In genomic region chr10:126931760-126932139, GRCm38 (mm10) we compare ENCODE assay signal across 9 mouse cellular contexts. TPM values are rescaled to one million over a fixed set of nuclear protein-coding genes. Genes with fewer than 3 reads are reported as not detected.
DNase-seq lines count a peak whose midpoint lies in the region; ATAC-seq and TF ChIP-seq lines count a peak whose summit lies in the region.
"Had no signal": no experiment of that assay in that cellular context is flagged by ENCODE, and none has a peak within 500 bp of the region (broad histone marks: within the 10 kb centered on the region; RNA-seq: fewer than 3 reads in every experiment).

No protein-coding gene starts in this region.

- no peak for TF ChIP-seq POLR2A in kidney, adult 2 months (IDR thresholded peaks at IDR 0.05; ENCODE audit: low read depth, low read length)

- TF ChIP-seq CTCF in kidney, postnatal 0 days (IDR thresholded peaks at IDR 0.05; ENCODE audit: low read depth), result no peak
- TF ChIP-seq CTCF in kidney, adult 2 months (conservative IDR thresholded peaks at IDR 0.05; ENCODE audit: insufficient read depth, insufficient read length, low read depth, low read length), result no peak

- intact Hi-C loops in left cerebral cortex, postnatal 25 days (cut with DNase I), result loop anchor here (1.0 kb wide), 1 partner anchor 26 kb away; no protein-coding TSS in a partner anchor

- no peaks in the 10 kb centered on the region for H3K27me3 ChIP-seq in kidney, postnatal 0 days (ENCODE audit: insufficient read depth, low read length)
- no peaks in the 10 kb centered on the region for H3K27me3 ChIP-seq in kidney, adult 2 months (replicated peaks; ENCODE audit: control insufficient read depth, insufficient read depth, low read length)
- no peaks in the 10 kb centered on the region for H3K27me3 ChIP-seq in forebrain, embryonic 12.5 days
- H3K27me3 ChIP-seq in intestine, embryonic 14.5 days (replicated peaks; ENCODE audit: control insufficient read depth, insufficient read depth, low read length), result no peaks in the 10 kb centered on the region
- H3K27me3 ChIP-seq in neural tube, embryonic 14.5 days (ENCODE audit: control insufficient read depth, insufficient read depth, low read length), result no peaks in the 10 kb centered on the region

- no peaks in the 10 kb centered on the region for H3K36me3 ChIP-seq in kidney, postnatal 0 days (ENCODE audit: insufficient read depth, low read length)
- no peaks in the 10 kb centered on the region for H3K36me3 ChIP-seq in kidney, adult 2 months (ENCODE audit: control insufficient read depth, insufficient read depth, low read length)
- no peaks in the 10 kb centered on the region for H3K36me3 ChIP-seq in forebrain, embryonic 12.5 days (replicated peaks)
- no peaks in the 10 kb centered on the region for H3K36me3 ChIP-seq in intestine, embryonic 14.5 days (ENCODE audit: control insufficient read depth, insufficient read depth, low read length)
- no peaks in the 10 kb centered on the region for H3K36me3 ChIP-seq in neural tube, embryonic 14.5 days (ENCODE audit: control insufficient read depth, insufficient read depth, low read length)

- H3K4me3 ChIP-seq in kidney, postnatal 0 days (replicated peaks; ENCODE audit: low read depth, low read length), result no peak overlapping the region
- H3K4me3 ChIP-seq in kidney, adult 2 months (ENCODE audit: insufficient read depth, low read depth, low read length), result no peak overlapping the region
- H3K4me3 ChIP-seq in forebrain, embryonic 12.5 days (replicated peaks), result no peak overlapping the region
- H3K4me3 ChIP-seq in intestine, embryonic 14.5 days (ENCODE audit: low read depth, low read length), result no peak overlapping the region
- H3K4me3 ChIP-seq in neural tube, embryonic 14.5 days (ENCODE audit: low read depth, low read length), result no peak overlapping the region

- no peaks in the 10 kb centered on the region for H3K9me3 ChIP-seq in kidney, postnatal 0 days (replicated peaks; ENCODE audit: low read length)
- H3K9me3 ChIP-seq in forebrain, embryonic 12.5 days, result 0 out of 2 replicates have a peak, but pooled peaks cover 2% of the 10 kb centered on the region
- H3K9me3 ChIP-seq in intestine, embryonic 14.5 days (ENCODE audit: control insufficient read depth, low read length), result no peaks in the 10 kb centered on the region
- H3K9me3 ChIP-seq in neural tube, embryonic 14.5 days (ENCODE audit: control insufficient read depth, low read length), result no peaks in the 10 kb centered on the region

- ATAC-seq in kidney, postnatal 0 days (replicated peaks; ENCODE audit: low FRiP score, low read depth), result no peak
- no peak for ATAC-seq in forebrain, embryonic 12.5 days (ENCODE audit: low FRiP score)
- no peak for ATAC-seq in intestine, embryonic 14.5 days (replicated peaks; ENCODE audit: low FRiP score, low TSS enrichment, low read depth)
- ATAC-seq in neural tube, embryonic 14.5 days (ENCODE audit: low read depth), result no peak
- no peak for ATAC-seq in megakaryocyte progenitor cell, adult 5-6 weeks (replicated peaks; ENCODE audit: poor library complexity)

- peak overlapping the region; percentile 83 for H3K27ac ChIP-seq in kidney, postnatal 0 days
- no peak overlapping the region for H3K27ac ChIP-seq in kidney, adult 2 months (ENCODE audit: insufficient read depth, low read depth, low read length)
- H3K27ac ChIP-seq in forebrain, embryonic 12.5 days, result peak overlapping the region; percentile 92
- H3K27ac ChIP-seq in intestine, embryonic 14.5 days (ENCODE audit: low read depth), result peak overlapping the region; percentile 98
- H3K27ac ChIP-seq in neural tube, embryonic 14.5 days (ENCODE audit: low read depth, low read length), result peak overlapping the region; percentile 67

- H3K4me1 ChIP-seq in kidney, postnatal 0 days (replicated peaks; ENCODE audit: insufficient read depth, low read length), result peaks cover 41% of the 10 kb centered on the region
- peaks cover 17% of the 10 kb centered on the region for H3K4me1 ChIP-seq in kidney, adult 2 months (ENCODE audit: control insufficient read depth, insufficient read depth, low read length)
- peaks cover 59% of the 10 kb centered on the region for H3K4me1 ChIP-seq in forebrain, embryonic 12.5 days
- H3K4me1 ChIP-seq in intestine, embryonic 14.5 days (replicated peaks; ENCODE audit: control insufficient read depth, insufficient read depth, low read length), result peaks cover 71% of the 10 kb centered on the region
- H3K4me1 ChIP-seq in neural tube, embryonic 14.5 days (ENCODE audit: control insufficient read depth, insufficient read depth, low read length), result peaks cover 26% of the 10 kb centered on the region

- no peak overlapping the region for H3K9ac ChIP-seq in kidney, postnatal 0 days (ENCODE audit: low read depth, low read length)
- H3K9ac ChIP-seq in forebrain, embryonic 12.5 days, result 0 out of 2 replicates have a peak overlapping the region, but pooled peaks have one; percentile 25
- peak overlapping the region; percentile 3; the same call in 1 of the 2 replicates for H3K9ac ChIP-seq in intestine, embryonic 14.5 days (ENCODE audit: low read length)
- H3K9ac ChIP-seq in neural tube, embryonic 14.5 days (replicated peaks; ENCODE audit: low read depth, low read length), result no peak overlapping the region

- DNase-seq in kidney, postnatal 0 days (ENCODE audit: low spot score), result no peak
- no peak for DNase-seq in kidney, adult 2 months
- no peak for DNase-seq in intestine, embryonic 14.5 days (ENCODE audit: low spot score)
- DNase-seq in left cerebral cortex, postnatal 25 days (ENCODE audit: low spot score in 2 of 2), result no peak
- DNase-seq: adrenal gland, adult 8-10 months; cerebellum, postnatal 25 days had no signal

- H3K4me2 ChIP-seq in kidney, postnatal 0 days (ENCODE audit: low read length), result no peak overlapping the region
- H3K4me2 ChIP-seq in forebrain, embryonic 12.5 days, result no peak overlapping the region
- peak overlapping the region; percentile 27; the same call in 1 of the 2 replicates for H3K4me2 ChIP-seq in intestine, embryonic 14.5 days (ENCODE audit: low read length)
- H3K4me2 ChIP-seq in neural tube, embryonic 14.5 days (ENCODE audit: low read depth, low read length), result no peak overlapping the region

RNA-seq across cellular contexts. Expression of gene Atp23, which starts 30.6 kb away (rescaled TPM):
- 20.5 and 22.6 TPM in 2 replicates for polyA plus RNA-seq in kidney, postnatal 0 days (2015; fragmentation: Nextera tagmentation; extraction: Ambion mirVana)
- polyA plus RNA-seq in kidney, adult 2 months (2012; rRNA removed), result 11.2 and 14.2 TPM in 2 replicates
- polyA plus RNA-seq in forebrain, embryonic 12.5 days (2016; fragmentation: Nextera tagmentation; extraction: Ambion mirVana), result 14.2 and 14.5 TPM in 2 replicates
- polyA plus RNA-seq in intestine, embryonic 14.5 days (2014; fragmentation: Nextera tagmentation; extraction: Ambion mirVana), result 21.8 and 22.9 TPM in 2 replicates
- 15.6 and 16.7 TPM in 2 replicates for polyA plus RNA-seq in neural tube, embryonic 14.5 days (2014; fragmentation: Nextera tagmentation; extraction: Ambion mirVana)
- 25.1 and 30.4 TPM in 2 replicates for total RNA-seq in megakaryocyte progenitor cell, adult 5-6 weeks (2015)
- 10.3 and 11.1 TPM in 2 replicates for total RNA-seq in megakaryocyte progenitor cell, adult 5-6 weeks (2017)
- total RNA-seq in left cerebral cortex, postnatal 25 days (2021), result 1 to 10 TPM; 9.2 to 9.7 TPM

RNA-seq across cellular contexts. Expression of gene Ctdsp2, which starts 46.8 kb away (rescaled TPM):
- polyA plus RNA-seq in kidney, postnatal 0 days (2015; fragmentation: Nextera tagmentation; extraction: Ambion mirVana), result 62.4 and 68.5 TPM in 2 replicates
- 118 and 126 TPM in 2 replicates for polyA plus RNA-seq in kidney, adult 2 months (2012; rRNA removed)
- 49.2 and 49.5 TPM in 2 replicates for polyA plus RNA-seq in forebrain, embryonic 12.5 days (2016; fragmentation: Nextera tagmentation; extraction: Ambion mirVana)
- polyA plus RNA-seq in intestine, embryonic 14.5 days (2014; fragmentation: Nextera tagmentation; extraction: Ambion mirVana), result 99.2 and 101 TPM in 2 replicates
- 15.1 and 27.9 TPM in 2 replicates for polyA plus RNA-seq in neural tube, embryonic 14.5 days (2014; fragmentation: Nextera tagmentation; extraction: Ambion mirVana)
- total RNA-seq in megakaryocyte progenitor cell, adult 5-6 weeks (2015), result 40.3 and 42.1 TPM in 2 replicates
- total RNA-seq in megakaryocyte progenitor cell, adult 5-6 weeks (2017), result 16.1 and 20.9 TPM in 2 replicates
- 10 to 100 TPM; 69.2 to 80.7 TPM for total RNA-seq in left cerebral cortex, postnatal 25 days (2021)

Comparison
In these comparisons a context has a peak if more than half of its experiments do, and no peak if none do; other contexts are left out.
1. H3K9ac ChIP-seq: peak in forebrain, embryonic 12.5 days (single experiment) and intestine, embryonic 14.5 days (single experiment); none in kidney, postnatal 0 days (single experiment) and neural tube, embryonic 14.5 days (single experiment).